Mouse (Mus musculus): ENCODE results near the gene Slco2a1.

The Slco2a1 gene

DNA sequence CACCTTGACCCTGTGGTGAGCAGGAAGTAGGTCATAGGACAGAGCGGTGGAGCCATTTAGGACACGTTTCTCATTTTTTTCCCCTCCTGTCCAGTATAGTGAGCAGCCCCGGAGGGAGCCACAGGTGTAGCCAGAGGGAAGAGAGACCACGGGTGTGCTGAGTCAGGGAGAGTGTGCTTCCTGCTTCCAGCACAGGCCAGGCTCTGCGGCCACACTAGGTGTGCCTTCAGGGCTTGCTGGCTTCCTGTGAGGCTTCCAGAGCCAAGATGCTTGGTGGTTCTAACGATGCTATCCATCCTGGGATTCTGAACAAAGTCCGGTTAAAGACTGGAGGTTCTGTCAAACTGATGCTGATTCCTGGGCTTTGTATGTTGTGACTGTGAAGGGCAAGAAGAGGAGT, 133.0 kb downstream of the Slco2a1 start:
- DNase-seq = no peak

DNA sequence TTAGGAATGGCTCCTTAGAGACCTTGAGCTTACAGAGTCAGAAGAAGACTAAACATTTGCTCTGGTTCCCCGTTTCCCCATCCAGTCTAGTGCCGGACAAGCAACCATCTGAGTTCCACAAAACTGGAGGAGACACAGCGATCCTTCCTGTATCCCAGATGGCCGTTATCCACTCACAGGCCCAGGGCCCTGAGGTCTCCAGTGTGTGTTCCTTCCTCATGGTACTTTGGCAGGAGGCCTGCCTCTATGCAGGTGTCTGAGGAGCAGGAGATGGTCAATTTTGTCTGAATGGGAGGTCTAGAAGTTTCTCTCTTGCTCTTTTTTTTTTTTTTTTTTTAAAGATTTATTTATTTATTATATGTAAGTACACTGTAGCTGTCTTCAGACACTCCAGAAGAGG, 136.2 kb downstream of the Slco2a1 start:
- DNase-seq = no peak

- DNase-seq = no peak
These were observed 145.1 kb downstream of the Slco2a1 start for GRCm38 (mm10) chr9:103133493-103134124.

DNA sequence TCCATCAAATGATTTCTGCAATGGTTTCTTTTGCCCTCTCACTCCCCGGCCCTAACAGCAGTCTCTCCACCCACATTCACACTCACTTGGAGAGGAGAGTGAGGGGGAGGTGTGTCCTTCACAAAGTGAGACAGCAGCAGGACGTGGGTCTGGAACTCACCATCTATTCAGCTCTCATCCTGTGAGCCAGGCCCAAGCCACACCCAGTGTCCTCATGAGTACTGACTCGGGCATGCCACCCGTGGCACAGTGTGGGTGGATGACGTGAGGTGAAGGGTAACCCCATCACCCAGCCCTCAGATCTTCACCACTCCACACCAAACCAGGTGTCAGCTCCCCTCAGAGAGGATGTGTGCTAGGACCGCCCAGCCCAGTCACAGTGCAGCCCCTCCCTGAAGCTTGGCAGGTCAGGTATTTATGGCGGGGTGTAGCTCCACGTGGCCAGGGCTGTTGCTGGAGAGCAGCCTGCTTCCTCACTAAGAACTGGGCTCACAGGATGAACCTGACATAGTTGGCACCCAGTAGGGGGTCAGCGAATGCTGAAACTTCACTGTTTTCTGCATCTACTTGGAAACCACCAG, 146.0 kb downstream of the Slco2a1 start:
- peak; percentile 81 for DNase-seq

- no peak for DNase-seq
These were observed 151.0 kb downstream of the Slco2a1 start for GRCm38 (mm10) chr9:103139481-103139880.

- DNase-seq = no peak
These were observed 151.9 kb downstream of the Slco2a1 start for GRCm38 (mm10) chr9:103140384-103140783.

GRCm38 (mm10) chr9:103141266-103141665, 152.8 kb downstream of the Slco2a1 start:
- DNase-seq = no peak

GRCm38 (mm10) chr9:103143881-103144280, 155.4 kb downstream of the Slco2a1 start:
- no peak for DNase-seq

DNA sequence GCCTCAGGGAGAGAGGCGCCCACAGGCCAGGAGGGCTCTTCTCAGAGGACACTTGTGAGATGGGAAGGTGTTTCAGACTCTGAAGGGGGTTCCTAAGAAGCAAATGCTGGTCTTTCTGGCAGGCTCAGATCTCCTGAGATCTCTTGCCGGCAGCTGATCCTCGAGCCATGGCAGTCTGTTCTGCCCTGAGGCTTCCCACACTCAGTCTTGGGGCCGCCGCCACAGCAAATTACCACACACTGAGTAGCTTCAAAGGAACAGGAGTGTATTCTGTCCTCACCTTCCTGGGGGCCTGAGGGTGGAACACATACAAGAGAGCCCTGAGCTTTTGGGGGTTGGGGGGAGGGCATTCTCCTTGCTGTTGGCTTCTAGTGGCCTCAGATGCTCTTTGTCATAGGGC, 156.8 kb downstream of the Slco2a1 start:
- no peak for DNase-seq
